Mouse (Mus musculus): Measurements from ENCODE around the gene Foxs1. TPM values are rescaled to one million over a fixed set of nuclear protein-coding genes. Genes with fewer than 3 reads are reported as not detected.

The Foxs1 gene
- polyA plus RNA-seq, 1 experiment from 2014 or later, result 0.65 TPM

- Histone ChIP-seq H3K4me1 (peaks cover 22% of the 10 kb centered on the region), H3K36me3 (no peaks in the 10 kb centered on the region), H3K4me3 (peak overlapping the region; percentile 51), H3K9me3 (no peaks in the 10 kb centered on the region), H3K27ac (no peak overlapping the region), H3K4me2 (replicated peaks) (peak overlapping the region; percentile 94), H3K9ac (peak overlapping the region; percentile 64), H3K27me3 (peaks cover 86% of the 10 kb centered on the region)
- no peak for ATAC-seq (ENCODE audit: low FRiP score, low read depth)
- 4% methylated on average over 8 of the region's 8 CpGs for WGBS
These were observed 10.6 kb upstream of the Foxs1 start for GRCm38 (mm10) chr2:152943568-152943967.

GRCm38 (mm10) chr2:152942898-152943515, 10.0 kb upstream of the Foxs1 start:
- Histone ChIP-seq H3K9ac (peak overlapping the region; percentile 64), H3K4me2 (replicated peaks) (peak overlapping the region; percentile 94), H3K27ac (no peak overlapping the region), H3K36me3 (no peaks in the 10 kb centered on the region), H3K4me3 (peak overlapping the region; percentile 51), H3K9me3 (no peaks in the 10 kb centered on the region), H3K27me3 (peaks cover 88% of the 10 kb centered on the region), H3K4me1 (peaks cover 22% of the 10 kb centered on the region)
- peak; percentile 16; the same call in 1 of the 2 replicates for ATAC-seq (ENCODE audit: low FRiP score, low read depth)
- under 1% methylated on average over 63 of the region's 65 CpGs for WGBS

- Histone ChIP-seq H3K4me2 (replicated peaks) (no peak overlapping the region), H3K27ac (no peak overlapping the region), H3K4me1 (peaks cover 14% of the 10 kb centered on the region), H3K36me3 (no peaks in the 10 kb centered on the region), H3K9me3 (no peaks in the 10 kb centered on the region), H3K9ac (no peak overlapping the region), H3K27me3 (peaks cover 85% of the 10 kb centered on the region), H3K4me3 (no peak overlapping the region)
- 23% methylated on average over 7 of the region's 7 CpGs for WGBS
- no peak for ATAC-seq (ENCODE audit: low FRiP score, low read depth)
These were observed 8.8 kb upstream of the Foxs1 start for GRCm38 (mm10) chr2:152941776-152942175.

- ATAC-seq (ENCODE audit: low FRiP score, low read depth), result no peak
These were observed 8.1 kb upstream of the Foxs1 start for GRCm38 (mm10) chr2:152941106-152941505.

GRCm38 (mm10) chr2:152939846-152940245, 6.8 kb upstream of the Foxs1 start:
- no peak overlapping the region for H3K4me2 ChIP-seq (replicated peaks)
- H3K9ac ChIP-seq, result no peak overlapping the region
- no peaks in the 10 kb centered on the region for H3K36me3 ChIP-seq
- no peaks in the 10 kb centered on the region for H3K9me3 ChIP-seq
- peaks cover 74% of the 10 kb centered on the region for H3K27me3 ChIP-seq
- WGBS, result 18% methylated on average over 4 of the region's 4 CpGs
- no peak overlapping the region for H3K27ac ChIP-seq
- no peak for ATAC-seq (ENCODE audit: low FRiP score, low read depth)
- no peak overlapping the region for H3K4me3 ChIP-seq
- H3K4me1 ChIP-seq, result peaks cover 14% of the 10 kb centered on the region

More at GRCm38 (mm10) chr2:152941106-152941505, 8.1 kb upstream of the Foxs1 start:
- Histone ChIP-seq H3K27me3 (peaks cover 84% of the 10 kb centered on the region), H3K9me3 (no peaks in the 10 kb centered on the region), H3K4me2 (replicated peaks) (no peak overlapping the region), H3K36me3 (no peaks in the 10 kb centered on the region), H3K4me1 (peaks cover 14% of the 10 kb centered on the region), H3K9ac (no peak overlapping the region), H3K27ac (no peak overlapping the region), H3K4me3 (no peak overlapping the region)
- WGBS, result 75% methylated on average over 6 of the region's 6 CpGs

- Histone ChIP-seq H3K9ac (no peak overlapping the region), H3K27me3 (peaks cover 14% of the 10 kb centered on the region), H3K36me3 (no peaks in the 10 kb centered on the region), H3K4me2 (replicated peaks) (no peak overlapping the region), H3K4me3 (no peak overlapping the region), H3K4me1 (peaks cover 12% of the 10 kb centered on the region), H3K27ac (no peak overlapping the region), H3K9me3 (no peaks in the 10 kb centered on the region)
- ATAC-seq (ENCODE audit: low FRiP score, low read depth), result no peak
- WGBS, result 32% methylated on average over 5 of the region's 5 CpGs
These were observed 606 bp upstream of the Foxs1 start for GRCm38 (mm10) chr2:152933614-152934013.

- H3K4me2 ChIP-seq (replicated peaks), result no peak overlapping the region
- H3K27me3 ChIP-seq, result peaks cover 7% of the 10 kb centered on the region
- H3K4me3 ChIP-seq, result no peak overlapping the region
- ATAC-seq (ENCODE audit: low FRiP score, low read depth), result no peak
- H3K9me3 ChIP-seq, result no peaks in the 10 kb centered on the region
- H3K36me3 ChIP-seq, result no peaks in the 10 kb centered on the region
- no peak overlapping the region; the same call in 1 of the 2 replicates for H3K9ac ChIP-seq
- WGBS, result 74% methylated on average over 11 of the region's 12 CpGs
- H3K4me1 ChIP-seq, result peaks cover 20% of the 10 kb centered on the region
- no peak overlapping the region for H3K27ac ChIP-seq
These were observed 1.4 kb downstream of the Foxs1 start for GRCm38 (mm10) chr2:152931456-152932160.

- Histone ChIP-seq H3K27ac (no peak overlapping the region), H3K4me2 (replicated peaks) (no peak overlapping the region), H3K9ac (no peak overlapping the region), H3K9me3 (no peaks in the 10 kb centered on the region), H3K4me1 (peaks cover 32% of the 10 kb centered on the region), H3K27me3 (no peaks in the 10 kb centered on the region; the same call in 1 of the 2 replicates), H3K36me3 (no peaks in the 10 kb centered on the region), H3K4me3 (no peak overlapping the region)
- 31% methylated on average over 2 of the region's 2 CpGs for WGBS
- ATAC-seq (ENCODE audit: low FRiP score, low read depth), result no peak
These were observed 2.7 kb downstream of the Foxs1 start for GRCm38 (mm10) chr2:152930276-152930675.

GRCm38 (mm10) chr2:152928988-152929370, 4.0 kb downstream of the Foxs1 start:
- no peak overlapping the region for H3K27ac ChIP-seq
- H3K36me3 ChIP-seq, result no peaks in the 10 kb centered on the region
- H3K4me1 ChIP-seq, result peaks cover 36% of the 10 kb centered on the region
- 69% methylated on average over 3 of the region's 3 CpGs for WGBS
- H3K27me3 ChIP-seq, result no peaks in the 10 kb centered on the region; the same call in 1 of the 2 replicates
- no peak overlapping the region for H3K9ac ChIP-seq
- no peak overlapping the region for H3K4me2 ChIP-seq (replicated peaks)
- H3K9me3 ChIP-seq, result no peaks in the 10 kb centered on the region
- ATAC-seq (ENCODE audit: low FRiP score, low read depth), result no peak
- no peak overlapping the region for H3K4me3 ChIP-seq

- no peaks in the 10 kb centered on the region for H3K36me3 ChIP-seq
- H3K27me3 ChIP-seq, result no peaks in the 10 kb centered on the region; the same call in 1 of the 2 replicates
- H3K4me2 ChIP-seq (replicated peaks), result no peak overlapping the region
- H3K9me3 ChIP-seq, result no peaks in the 10 kb centered on the region
- peaks cover 36% of the 10 kb centered on the region for H3K4me1 ChIP-seq
- 0 out of 2 replicates have a peak overlapping the region, but pooled peaks have one; percentile 25 for H3K9ac ChIP-seq
- no peak for ATAC-seq (ENCODE audit: low FRiP score, low read depth)
- H3K27ac ChIP-seq, result no peak overlapping the region
- no peak overlapping the region for H3K4me3 ChIP-seq
- 52% methylated on average over 14 of the region's 14 CpGs for WGBS
These were observed 4.6 kb downstream of the Foxs1 start for GRCm38 (mm10) chr2:152928219-152928987.

- WGBS, result 36% methylated on average over 5 of the region's 5 CpGs
- Histone ChIP-seq H3K27me3 (no peaks in the 10 kb centered on the region; the same call in 1 of the 2 replicates), H3K4me2 (replicated peaks) (no peak overlapping the region), H3K36me3 (no peaks in the 10 kb centered on the region), H3K4me3 (no peak overlapping the region), H3K9ac (no peak overlapping the region), H3K4me1 (peaks cover 32% of the 10 kb centered on the region), H3K9me3 (no peaks in the 10 kb centered on the region), H3K27ac (no peak overlapping the region)
- ATAC-seq (ENCODE audit: low FRiP score, low read depth), result no peak
These were observed 5.6 kb downstream of the Foxs1 start for GRCm38 (mm10) chr2:152927371-152927770.

GRCm38 (mm10) chr2:152926896-152927295, 6.1 kb downstream of the Foxs1 start:
- Histone ChIP-seq H3K4me3 (no peak overlapping the region), H3K4me1 (peaks cover 32% of the 10 kb centered on the region), H3K9ac (no peak overlapping the region), H3K4me2 (replicated peaks) (no peak overlapping the region), H3K27me3 (no peaks in the 10 kb centered on the region; the same call in 1 of the 2 replicates), H3K9me3 (no peaks in the 10 kb centered on the region), H3K36me3 (no peaks in the 10 kb centered on the region), H3K27ac (no peak overlapping the region)
- no peak for ATAC-seq (ENCODE audit: low FRiP score, low read depth)
- WGBS, result 70% methylated on average over 9 of the region's 9 CpGs
